Mouse (Mus musculus) liver, embryonic 14.5 days (tissue): ENCODE data around the gene Ppp1r16b.

Source experiments
- CTCF ChIP-seq: IDR thresholded peaks from 2 replicates; pipeline ENCODE4 v1.5.1; 2016; ENCODE audit warnings: antibody characterized with exemption, low read depth, control low read depth
- EP300 ChIP-seq: IDR thresholded peaks from 2 replicates; pipeline ENCODE4 v1.6.1; 2016; ENCODE audit warnings: antibody characterized with exemption, low read depth

GRCm38 (mm10) chr2:158675907-158676533 is 10.8 kb downstream of the Ppp1r16b start:
- TF ChIP-seq EP300 (no peak), CTCF (no peak)
